Mouse (Mus musculus) hindbrain, postnatal 0 days (tissue): ENCODE data around the gene Trf. TPM values are rescaled to one million over a fixed set of nuclear protein-coding genes. Genes with fewer than 3 reads are reported as not detected.

Source experiments
- ATAC-seq: fragments of 200-750 bp; cut with Nextera tagmentation; 2 replicates; pipeline ENCODE4 v1.8.0; 2017; ENCODE audit warnings: mild to moderate bottlenecking, moderate TSS enrichment, moderate library complexity
- DNase-seq: peaks from one replicate; pipeline ENCODE4 v3.0.0-alpha.2; 2015; ENCODE audit warnings: low spot score
- H3K27ac ChIP-seq: fragments of 300-500 bp; sonication (generic); 2 replicates; pipeline ENCODE4 v1.5.1; 2014; ENCODE audit warnings: mild to moderate bottlenecking
- H3K27me3 ChIP-seq: fragments of 300-500 bp; sonication (generic); 2 replicates; pipeline ENCODE4 v1.6.1; 2014; ENCODE audit warnings: low read length, mixed read lengths; ENCODE audit not compliant: insufficient read depth
- H3K36me3 ChIP-seq: fragments of 300-500 bp; sonication (generic); 2 replicates; pipeline ENCODE4 v1.6.1; 2014; ENCODE audit warnings: low read length, mixed read lengths; ENCODE audit not compliant: insufficient read depth
- H3K4me1 ChIP-seq: fragments of 300-500 bp; sonication (generic); 2 replicates; pipeline ENCODE4 v1.6.1; 2014; ENCODE audit warnings: antibody characterized with exemption, low read length, mixed read lengths; ENCODE audit not compliant: insufficient read depth
- H3K4me2 ChIP-seq: fragments of 300-500 bp; sonication (generic); 2 replicates; pipeline ENCODE4 v1.6.1; 2014; ENCODE audit warnings: low read depth, mild to moderate bottlenecking, low read length, moderate library complexity, mixed read lengths
- H3K4me3 ChIP-seq: fragments of 300-500 bp; sonication (generic); 2 replicates; pipeline ENCODE4 v1.5.1; 2014; ENCODE audit warnings: low read length
- H3K9ac ChIP-seq: fragments of 300-500 bp; sonication (generic); replicated peaks from 2 replicates; pipeline ENCODE4 v1.6.1; 2014; ENCODE audit warnings: mild to moderate bottlenecking, low read length, moderate library complexity, mixed read lengths
- H3K9me3 ChIP-seq: fragments of 300-500 bp; sonication (generic); 2 replicates; pipeline ENCODE4 v1.6.1; 2016; ENCODE audit warnings: low read length, mixed read lengths
- CTCF ChIP-seq: IDR thresholded peaks from 2 replicates; pipeline ENCODE4 v1.5.1; 2016; ENCODE audit warnings: antibody characterized with exemption, control low read depth, low read depth
- WGBS: fragments of 180-500 bp; shearing (Covaris S2); extraction: QIAGEN DNeasy Blood & Tissue Kit; methylation state at CpG from one replicate; pipeline ENCODE4 v1.1.7; 2014; 5-methylcytosine and 5-hydroxymethylcytosine counted together
- polyA plus RNA-seq: library from polyadenylated mRNA; unstranded; fragments of >200 nt; fragmentation: Nextera tagmentation; extraction: Ambion mirVana; gene quantifications from 2 replicates; pipeline ENCODE4 v1.2.1, GENCODE M21; 2015
- total RNA-seq: library from RNA; depleted of rRNA; stranded (reverse); fragments of >200 nt; gene quantifications from 2 replicates; pipeline ENCODE4 v1.2.3, GENCODE M21; 2014

Gene Trf
- total and polyA plus RNA-seq, 2 experiments from 2014 or later = 42.1 to 44.2 TPM

DNA sequence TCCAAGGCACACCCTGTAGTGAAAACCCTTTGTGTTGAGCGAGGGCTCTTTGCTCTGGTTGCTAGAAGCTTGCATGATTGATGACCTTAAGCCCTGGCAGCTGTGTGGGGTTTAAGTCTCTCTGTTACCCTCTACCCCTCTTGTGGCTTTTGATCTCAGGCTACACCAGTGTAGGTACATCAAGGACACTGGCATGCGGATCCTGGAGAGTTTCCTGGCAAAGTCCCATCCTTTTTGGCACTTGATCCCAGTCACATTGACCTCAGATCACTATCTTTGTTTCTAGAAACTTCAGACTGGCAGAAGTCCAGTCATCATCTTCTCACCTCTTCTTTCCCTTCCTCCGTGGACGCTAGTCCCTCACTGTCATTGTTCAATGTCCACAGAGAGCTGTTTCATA is 18.4 kb upstream of the Trf start:
- no peaks in the 10 kb centered on the region for H3K27me3 ChIP-seq
- no peaks in the 10 kb centered on the region for H3K36me3 ChIP-seq
- H3K27ac ChIP-seq = no peak overlapping the region
- no peak for ATAC-seq
- no peaks in the 10 kb centered on the region for H3K4me1 ChIP-seq
- no peaks in the 10 kb centered on the region for H3K9me3 ChIP-seq
- H3K4me3 ChIP-seq = no peak overlapping the region
- DNase-seq = no peak
- H3K4me2 ChIP-seq = no peak overlapping the region
- WGBS = 42% methylated on average over 4 of the region's 4 CpGs
- no peak overlapping the region for H3K9ac ChIP-seq
- no peak for TF ChIP-seq CTCF

DNA sequence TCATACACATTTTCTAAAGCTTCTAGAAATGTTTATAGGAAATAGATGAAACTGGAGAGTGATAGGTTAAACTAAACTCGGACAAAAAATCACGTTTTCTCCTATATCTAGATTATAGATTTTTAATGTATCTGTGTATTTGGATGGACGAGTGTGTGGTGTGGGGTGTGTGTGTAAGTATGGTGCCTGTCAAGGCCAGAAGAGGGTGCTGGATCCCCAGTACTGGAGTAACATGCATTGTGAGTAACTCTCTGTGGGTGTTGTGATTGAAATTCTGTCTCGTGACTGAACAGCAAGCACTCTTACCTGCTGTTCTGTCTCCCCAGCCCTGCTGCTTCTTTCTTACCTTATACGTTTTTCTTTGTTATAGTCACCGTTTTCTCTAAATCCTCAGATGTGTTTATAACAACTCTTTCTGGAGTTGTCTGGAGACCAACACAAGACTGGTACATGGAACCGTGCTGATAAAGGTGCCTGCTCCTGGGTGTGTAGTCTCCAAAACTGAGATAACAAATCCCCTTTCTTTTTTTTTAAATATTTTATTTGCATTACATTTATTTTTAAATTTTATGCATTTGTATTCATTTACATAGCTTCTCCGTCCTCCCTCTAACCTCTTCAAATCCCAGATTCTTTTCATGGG is 16.4 kb upstream of the Trf start:
- Histone ChIP-seq H3K9me3 (no peaks in the 10 kb centered on the region), H3K9ac (no peak overlapping the region), H3K4me2 (no peak overlapping the region), H3K27ac (no peak overlapping the region), H3K4me1 (no peaks in the 10 kb centered on the region), H3K4me3 (no peak overlapping the region), H3K36me3 (no peaks in the 10 kb centered on the region), H3K27me3 (no peaks in the 10 kb centered on the region)
- TF ChIP-seq CTCF = 0 out of 2 replicates have a peak, but pooled peaks have one; percentile 11
- ATAC-seq = no peak
- 85% methylated on average over 8 of the region's 8 CpGs for WGBS
- no peak for DNase-seq

DNA sequence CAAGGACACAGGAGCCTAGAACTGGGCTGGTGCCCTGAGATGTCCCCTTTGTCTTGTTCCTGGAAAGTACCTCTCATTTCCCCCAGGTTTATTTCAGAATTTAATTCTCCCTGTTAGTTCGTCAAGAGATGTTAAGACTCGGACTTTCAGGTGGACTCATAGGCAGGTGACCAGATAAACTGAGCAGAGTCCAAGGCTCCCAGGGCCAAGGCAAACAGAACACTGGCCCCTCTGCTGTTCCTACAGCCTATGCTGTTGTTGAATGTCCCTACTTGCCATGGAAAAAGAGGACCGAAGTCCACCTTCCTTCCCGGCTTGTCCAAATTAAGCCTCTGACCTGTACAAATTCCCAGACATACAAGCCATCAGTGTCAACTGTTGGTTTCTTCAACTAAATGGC is 13.4 kb upstream of the Trf start:
- H3K36me3 ChIP-seq = no peaks in the 10 kb centered on the region
- H3K27ac ChIP-seq = no peak overlapping the region
- WGBS = 95% methylated on average over 4 of the region's 4 CpGs
- DNase-seq = no peak
- H3K9ac ChIP-seq = no peak overlapping the region
- no peak overlapping the region for H3K4me2 ChIP-seq
- no peaks in the 10 kb centered on the region for H3K4me1 ChIP-seq
- H3K9me3 ChIP-seq = no peaks in the 10 kb centered on the region
- no peak for TF ChIP-seq CTCF
- no peaks in the 10 kb centered on the region for H3K27me3 ChIP-seq
- no peak for ATAC-seq
- H3K4me3 ChIP-seq = no peak overlapping the region

DNA sequence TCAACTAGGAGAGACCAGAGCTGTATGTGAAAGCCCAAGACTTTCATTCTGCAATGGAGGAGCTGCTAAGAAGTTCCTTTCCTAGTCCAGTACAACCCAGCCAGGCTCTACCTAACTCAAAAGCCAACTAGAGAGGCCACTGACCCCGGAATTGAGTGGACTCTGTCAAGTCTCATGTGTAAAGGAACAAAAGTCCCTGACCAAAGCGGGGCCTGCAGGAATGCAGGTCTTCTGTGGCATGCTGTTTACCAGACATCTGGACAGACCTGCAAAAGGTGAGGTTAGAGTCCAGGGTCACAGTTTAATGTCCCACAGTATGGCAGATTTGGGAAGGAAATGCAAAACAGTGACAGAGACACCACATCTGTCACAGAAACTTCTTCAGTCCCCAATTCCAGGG is 11.0 kb upstream of the Trf start:
- Histone ChIP-seq H3K4me1 (no peaks in the 10 kb centered on the region), H3K27me3 (no peaks in the 10 kb centered on the region), H3K9me3 (no peaks in the 10 kb centered on the region), H3K36me3 (no peaks in the 10 kb centered on the region), H3K4me2 (no peak overlapping the region), H3K27ac (no peak overlapping the region), H3K4me3 (no peak overlapping the region), H3K9ac (no peak overlapping the region)
- no peak for TF ChIP-seq CTCF
- DNase-seq = no peak
- WGBS = 88% methylated on average over 2 of the region's 2 CpGs
- no peak for ATAC-seq

DNA sequence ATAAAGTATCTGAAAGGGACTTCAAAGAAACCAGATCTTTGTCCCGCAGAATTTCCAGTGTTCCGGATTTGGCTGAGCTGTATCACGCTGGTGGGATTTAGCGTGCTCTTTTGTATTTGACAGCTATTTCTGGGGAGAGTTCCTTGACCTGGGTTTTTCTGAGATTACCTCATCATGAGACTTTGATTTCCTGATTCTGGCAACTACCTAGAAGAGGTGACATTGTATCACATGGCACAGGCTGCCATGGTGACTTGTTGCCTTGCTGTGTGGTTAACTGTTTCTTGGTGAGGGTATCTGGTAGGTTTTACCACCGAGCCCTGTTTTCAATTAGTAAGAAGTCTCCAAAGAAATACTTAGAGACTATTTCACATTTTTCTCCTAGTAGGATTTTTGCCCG is 9.2 kb upstream of the Trf start:
- Histone ChIP-seq H3K9ac (no peak overlapping the region), H3K4me1 (no peaks in the 10 kb centered on the region), H3K27ac (no peak overlapping the region), H3K9me3 (no peaks in the 10 kb centered on the region), H3K4me3 (no peak overlapping the region), H3K27me3 (no peaks in the 10 kb centered on the region), H3K36me3 (no peaks in the 10 kb centered on the region), H3K4me2 (no peak overlapping the region)
- WGBS = 90% methylated on average over 6 of the region's 6 CpGs
- ATAC-seq (no peak), DNase-seq (no peak)
- no peak for TF ChIP-seq CTCF

DNA sequence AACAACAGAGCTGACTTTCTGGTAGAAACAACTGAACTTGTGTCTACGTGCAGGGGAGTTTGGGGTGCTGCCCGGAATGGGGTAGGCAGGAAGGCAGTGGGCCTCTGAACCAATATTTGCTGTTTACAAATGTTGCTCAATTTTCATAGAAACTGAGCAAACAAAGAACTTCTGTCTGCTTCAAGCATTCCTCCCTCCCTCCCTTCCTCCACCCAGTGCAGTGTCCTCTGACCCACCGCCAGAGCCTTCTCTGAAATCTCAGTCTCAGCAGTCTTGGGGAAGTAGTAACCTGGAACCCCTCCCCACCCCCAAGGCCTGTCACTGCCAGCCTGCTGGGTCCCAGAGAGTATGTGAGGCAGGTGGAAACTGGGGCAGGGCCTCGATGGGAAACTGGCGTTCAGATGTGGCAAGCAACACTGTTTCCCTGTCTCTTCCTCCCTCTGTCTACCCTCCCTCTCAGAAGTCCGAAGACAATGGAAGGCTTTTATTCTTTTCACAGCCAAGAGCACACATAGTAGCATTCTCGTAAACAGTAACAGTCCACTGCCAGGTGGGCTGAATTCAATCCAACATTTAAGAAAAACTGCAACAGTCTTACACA is 4.4 kb upstream of the Trf start:
- WGBS = 40% methylated on average over 7 of the region's 7 CpGs

DNA sequence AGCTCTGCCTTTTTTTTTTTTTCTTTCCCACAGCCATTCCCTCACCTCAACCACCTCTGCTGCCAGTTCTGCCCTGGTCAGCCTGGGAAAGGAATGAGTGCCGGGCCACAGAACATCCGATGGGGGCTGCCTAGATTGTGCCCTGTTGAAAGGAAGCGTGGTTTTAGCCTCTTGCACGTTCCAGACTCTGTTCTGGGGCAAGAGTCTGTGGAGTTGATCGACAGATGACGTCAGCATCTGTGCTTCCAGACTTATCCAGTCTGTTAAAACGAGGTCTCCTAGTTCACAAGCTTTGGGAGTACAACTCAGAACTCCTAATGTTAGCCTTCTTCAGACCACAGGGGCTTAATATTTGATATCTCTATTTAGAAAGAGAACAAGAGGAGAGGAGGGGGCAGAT is 3.8 kb upstream of the Trf start:
- Histone ChIP-seq H3K4me3 (no peak overlapping the region), H3K36me3 (no peaks in the 10 kb centered on the region), H3K27ac (peak overlapping the region; percentile 42; the same call in 1 of the 2 replicates), H3K4me1 (peaks cover 6% of the 10 kb centered on the region; the same call in 1 of the 2 replicates), H3K4me2 (no peak overlapping the region), H3K9me3 (no peaks in the 10 kb centered on the region), H3K27me3 (no peaks in the 10 kb centered on the region), H3K9ac (no peak overlapping the region)
- TF ChIP-seq CTCF = no peak
- 69% methylated on average over 7 of the region's 7 CpGs for WGBS
- no peak for DNase-seq
- no peak for ATAC-seq

More for the DNA sequence above, 4.4 kb upstream of the Trf start:
- Histone ChIP-seq H3K27me3 (no peaks in the 10 kb centered on the region), H3K4me1 (peaks cover 6% of the 10 kb centered on the region; the same call in 1 of the 2 replicates), H3K36me3 (no peaks in the 10 kb centered on the region), H3K4me2 (no peak overlapping the region), H3K4me3 (no peak overlapping the region), H3K9ac (no peak overlapping the region), H3K27ac (peak overlapping the region; percentile 42; the same call in 1 of the 2 replicates), H3K9me3 (no peaks in the 10 kb centered on the region)
- DNase-seq = no peak
- no peak for TF ChIP-seq CTCF
- ATAC-seq = no peak
